15 mouse cellular contexts compared by ENCODE assay signal in the genomic region with DNA sequence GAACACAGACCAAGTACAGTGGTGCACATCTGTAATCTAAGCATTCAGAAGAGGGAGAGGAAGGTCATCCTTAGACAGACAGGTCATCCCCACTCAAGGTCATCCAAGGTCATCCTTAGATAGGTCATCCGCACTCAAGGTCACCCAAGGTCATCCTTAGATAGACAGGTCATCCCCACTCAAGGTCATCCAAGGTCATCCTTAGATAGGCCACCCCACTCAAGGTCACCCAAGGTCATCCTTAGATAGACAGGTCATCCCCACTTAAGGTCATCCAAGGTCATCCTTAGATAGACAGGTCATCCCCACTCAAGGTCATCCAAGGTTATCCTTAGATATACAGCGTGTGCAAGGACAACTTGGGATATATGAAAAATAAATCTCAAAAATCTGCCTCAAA.
"Had no signal": no experiment of that assay in that cellular context is flagged by ENCODE, and none has a peak within 500 bp of the region (broad histone marks: within the 10 kb centered on the region; RNA-seq: fewer than 3 reads in every experiment).

No protein-coding gene starts in this region.

- H3K27ac ChIP-seq: left cerebral cortex, adult 2 months; liver, embryonic 13.5 days; midbrain, embryonic 15.5 days; neural tube, embryonic 13.5 days had no signal

- H3K4me3 ChIP-seq: left cerebral cortex, adult 2 months; liver, embryonic 13.5 days; midbrain, embryonic 15.5 days; myocyte; neural tube, embryonic 13.5 days had no signal

- H3K4me2 ChIP-seq: liver, embryonic 13.5 days; midbrain, embryonic 11.5 days; midbrain, embryonic 15.5 days; neural tube, embryonic 13.5 days had no signal

- H3K4me1 ChIP-seq: liver, embryonic 13.5 days; midbrain, embryonic 15.5 days; neural tube, embryonic 13.5 days had no signal

- DNase-seq: kidney, postnatal 10 days; kidney, postnatal 36 days; layer of hippocampus, postnatal 36 days; liver, embryonic 13.5 days; lung, adult 2 months; lung, postnatal 14 days; lung, postnatal 4 days; retina, postnatal 1 day; thymus, adult 18-20 months; thymus, postnatal 36 days had no signal

- H3K36me3 ChIP-seq: liver, embryonic 13.5 days; midbrain, embryonic 15.5 days; neural tube, embryonic 13.5 days had no signal

- H3K9me3 ChIP-seq: liver, embryonic 13.5 days; midbrain, embryonic 15.5 days; neural tube, embryonic 13.5 days had no signal

- H3K27me3 ChIP-seq: liver, embryonic 13.5 days; midbrain, embryonic 15.5 days; neural tube, embryonic 13.5 days had no signal

- H3K9ac ChIP-seq: liver, embryonic 13.5 days; midbrain, embryonic 15.5 days; neural tube, embryonic 13.5 days had no signal

- ATAC-seq: midbrain, embryonic 15.5 days had no signal
